Mouse (Mus musculus) inflammation-experienced regulatory T-cells, adult 6 months (primary cell): ENCODE results near the gene Atp12a. TPM values are rescaled to one million over a fixed set of nuclear protein-coding genes. Genes with fewer than 3 reads are reported as not detected.

Source experiments
- ATAC-seq: one replicate; pipeline ENCODE4 v1.8.0; 2017
- polyA plus RNA-seq, 3 experiments: library from polyadenylated mRNA; unstranded; fragments of 100-300 nt; shearing (Covaris generic); gene quantifications; one replicate each; pipeline ENCODE4 v1.2.1; 2017

The Atp12a gene
- polyA plus RNA-seq = not detected

- no peak for ATAC-seq
These were observed at the start of gene Atp12a for GRCm38 (mm10) chr14:56364711-56365237. TSS of gene Atp12a (plus strand) at chr14:56365068.

GRCm38 (mm10) chr14:56315519-56315918 lies 49.3 kb upstream of the Atp12a start:
- no peak for ATAC-seq

- ATAC-seq = no peak
These were observed 48.5 kb upstream of the Atp12a start for GRCm38 (mm10) chr14:56316333-56316732.

DNA sequence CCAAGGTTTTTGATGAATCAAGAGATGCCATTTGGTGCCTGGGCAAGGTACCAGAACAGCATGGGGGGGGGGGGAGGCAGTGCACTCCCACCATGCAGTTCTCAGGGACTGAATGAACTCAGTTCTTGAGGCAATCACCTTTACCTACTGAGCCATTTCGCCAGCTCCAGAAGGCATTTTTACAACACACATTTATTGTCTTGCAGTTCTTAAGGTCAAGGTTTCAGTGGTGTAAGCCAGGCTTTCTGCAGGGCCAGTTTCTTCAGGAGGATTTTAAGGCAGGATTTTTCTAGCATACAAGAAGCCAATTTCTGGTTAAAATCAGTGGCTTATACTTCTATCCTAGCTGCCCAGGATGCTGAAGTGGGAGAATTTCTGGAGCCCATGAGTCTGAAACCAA lies 41.9 kb upstream of the Atp12a start:
- ATAC-seq = no peak

GRCm38 (mm10) chr14:56325038-56325437 lies 39.8 kb upstream of the Atp12a start:
- ATAC-seq = no peak

- no peak for ATAC-seq
These were observed 31.2 kb upstream of the Atp12a start for GRCm38 (mm10) chr14:56333700-56334099.

GRCm38 (mm10) chr14:56334437-56334836 lies 30.4 kb upstream of the Atp12a start:
- no peak for ATAC-seq

GRCm38 (mm10) chr14:56336032-56336431 lies 28.8 kb upstream of the Atp12a start:
- no peak for ATAC-seq

GRCm38 (mm10) chr14:56337075-56337474 lies 27.8 kb upstream of the Atp12a start:
- no peak for ATAC-seq

DNA sequence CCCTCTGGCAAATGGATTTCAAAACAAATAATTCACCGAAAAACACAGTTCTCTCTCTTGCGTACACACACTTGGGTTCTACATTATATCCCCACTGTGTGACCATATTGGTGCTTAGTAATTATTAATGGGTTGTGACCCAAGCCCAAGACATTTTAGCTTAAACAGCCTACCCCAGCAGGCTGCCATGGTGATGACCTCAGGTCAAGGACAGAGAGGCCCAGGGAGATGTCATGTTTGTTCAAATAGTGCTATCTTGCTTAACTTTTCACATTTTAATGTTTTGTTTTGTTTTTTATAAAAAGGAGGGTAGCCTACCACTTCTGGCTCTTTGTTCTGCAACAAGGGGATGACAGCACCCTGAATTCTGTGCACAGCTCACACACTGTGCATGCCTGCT lies 27.2 kb upstream of the Atp12a start:
- no peak for ATAC-seq

- no peak for ATAC-seq
These were observed 25.9 kb upstream of the Atp12a start for GRCm38 (mm10) chr14:56338882-56339442.

GRCm38 (mm10) chr14:56348704-56349103 lies 16.2 kb upstream of the Atp12a start:
- ATAC-seq = no peak

DNA sequence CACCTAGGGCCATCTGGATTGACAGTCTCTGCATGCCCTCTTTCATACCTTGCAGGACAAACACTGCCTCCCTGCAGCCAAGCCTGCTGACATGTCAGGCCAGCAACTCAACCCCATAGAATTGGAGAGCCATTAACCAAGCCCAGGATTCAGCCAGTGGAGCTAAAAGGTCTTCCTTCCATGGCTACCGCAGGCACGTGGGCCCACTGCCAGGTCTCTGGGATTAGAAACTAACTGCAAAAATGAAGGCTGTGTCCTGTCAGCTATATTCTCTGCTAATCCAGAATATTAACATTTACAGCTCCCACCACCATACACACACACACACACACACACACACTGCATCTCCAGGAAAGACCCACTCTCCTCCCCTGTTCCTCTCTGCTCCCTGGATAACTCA lies 15.3 kb upstream of the Atp12a start:
- no peak for ATAC-seq

- no peak for ATAC-seq
These were observed 12.8 kb upstream of the Atp12a start for GRCm38 (mm10) chr14:56351959-56352660.

DNA sequence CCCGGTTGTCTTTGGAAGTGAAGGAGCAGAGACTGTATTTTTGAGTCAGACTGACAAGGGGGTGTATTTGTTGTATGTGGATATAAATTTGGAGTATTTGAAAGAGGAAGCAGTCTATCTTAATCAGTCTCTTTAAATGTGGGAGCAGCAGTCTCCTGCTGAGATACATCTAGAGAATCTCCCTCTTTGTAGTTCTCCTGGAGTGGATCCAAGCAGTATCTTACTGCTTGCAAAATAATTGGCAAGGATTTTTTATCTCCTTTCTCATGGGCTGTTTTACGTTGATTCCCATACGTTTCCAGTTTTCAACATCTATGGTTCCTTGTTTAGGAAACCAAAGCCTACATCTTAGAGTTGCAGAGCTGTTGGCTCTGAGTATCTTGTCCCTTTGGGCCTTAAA lies 10.1 kb upstream of the Atp12a start:
- ATAC-seq = no peak

- no peak for ATAC-seq
These were observed 9.5 kb upstream of the Atp12a start for GRCm38 (mm10) chr14:56355396-56355795.

GRCm38 (mm10) chr14:56356196-56356595 lies 8.7 kb upstream of the Atp12a start:
- ATAC-seq = no peak

- ATAC-seq = no peak
These were observed 6.4 kb upstream of the Atp12a start for GRCm38 (mm10) chr14:56358422-56358821.

GRCm38 (mm10) chr14:56359131-56359530 lies 5.7 kb upstream of the Atp12a start:
- ATAC-seq = no peak

GRCm38 (mm10) chr14:56365292-56365691 lies 424 bp downstream of the Atp12a start:
- no peak for ATAC-seq

DNA sequence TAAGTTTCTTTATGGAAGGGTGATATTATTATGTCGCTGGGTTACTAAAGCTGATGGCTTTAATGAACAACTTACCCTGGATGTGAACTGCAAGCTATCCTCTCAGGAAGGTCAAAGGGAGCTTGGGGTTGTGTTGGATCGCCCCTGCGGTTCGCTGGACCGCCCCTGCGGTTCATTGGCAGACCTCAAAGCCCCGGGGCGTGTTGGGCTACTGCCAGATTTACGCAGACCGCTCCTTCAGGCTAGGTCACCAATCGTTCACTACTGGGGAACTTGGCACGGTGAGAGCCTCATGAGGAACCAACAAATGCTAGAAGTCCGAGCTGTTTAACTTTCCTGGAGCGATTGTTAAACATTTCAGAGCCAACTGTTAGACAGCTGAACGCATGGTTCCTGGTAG lies 1.8 kb downstream of the Atp12a start:
- ATAC-seq = no peak

GRCm38 (mm10) chr14:56368834-56369233 lies 4.0 kb downstream of the Atp12a start:
- no peak for ATAC-seq

GRCm38 (mm10) chr14:56375731-56376130 lies 10.9 kb downstream of the Atp12a start:
- ATAC-seq = no peak

DNA sequence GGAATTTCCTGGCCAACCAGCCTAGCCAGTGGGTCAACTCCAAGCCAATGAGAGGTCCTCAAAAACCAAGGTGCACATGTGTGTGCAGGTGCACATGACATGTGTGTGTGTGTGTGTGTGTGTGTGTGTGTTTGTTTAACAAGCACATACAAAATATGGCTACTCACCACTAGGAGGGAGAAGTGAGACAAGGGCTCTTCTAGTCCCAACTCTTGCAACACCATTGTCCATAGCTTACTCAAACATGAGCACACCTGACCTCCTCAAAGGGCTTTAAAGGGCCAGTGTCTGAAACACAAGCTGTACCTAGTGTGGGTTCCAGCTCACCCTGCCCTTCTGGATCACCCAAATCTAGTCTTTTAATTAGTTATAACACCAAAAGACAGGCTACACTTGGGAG lies 12.9 kb downstream of the Atp12a start:
- no peak for ATAC-seq
